Mouse (Mus musculus): Measurements from ENCODE around the gene Pla2g2c. TPM values are rescaled to one million over a fixed set of nuclear protein-coding genes. Genes with fewer than 3 reads are reported as not detected.

The Pla2g2c gene
- polyA plus RNA-seq, 1 experiment, result not detected

GRCm38 (mm10) chr4:138755983-138756382, 31.4 kb downstream of the Pla2g2c start:
- no peak for TF ChIP-seq GATA1 (IDR thresholded peaks at IDR 0.05; ENCODE audit: low read length)

GRCm38 (mm10) chr4:138757416-138757815, 32.8 kb downstream of the Pla2g2c start, which contains the start of gene Pla2g2f:
Gene Pla2g2f, minus strand, starts transcription at chr4:138757626.
- TF ChIP-seq GATA1 (IDR thresholded peaks at IDR 0.05; ENCODE audit: low read length), result no peak

- no peak for TF ChIP-seq GATA1 (IDR thresholded peaks at IDR 0.05; ENCODE audit: low read length)
Observed at GRCm38 (mm10) chr4:138762266-138762665, 37.7 kb downstream of the Pla2g2c start.

- no peak for TF ChIP-seq GATA1 (IDR thresholded peaks at IDR 0.05; ENCODE audit: low read length)
Observed at GRCm38 (mm10) chr4:138771970-138772369, 47.4 kb downstream of the Pla2g2c start.

- no peak for TF ChIP-seq GATA1 (IDR thresholded peaks at IDR 0.05; ENCODE audit: low read length)
Observed at GRCm38 (mm10) chr4:138772386-138772785, 47.8 kb downstream of the Pla2g2c start.

GRCm38 (mm10) chr4:138775435-138775834, 50.8 kb downstream of the Pla2g2c start, which contains the start of gene Pla2g2d:
Gene Pla2g2d, plus strand, starts transcription at chr4:138775735.
- TF ChIP-seq GATA1 (IDR thresholded peaks at IDR 0.05; ENCODE audit: low read length), result no peak

GRCm38 (mm10) chr4:138777417-138778407, 53.1 kb downstream of the Pla2g2c start:
- no peak for TF ChIP-seq GATA1 (IDR thresholded peaks at IDR 0.05; ENCODE audit: low read length)

GRCm38 (mm10) chr4:138780300-138780699, 55.7 kb downstream of the Pla2g2c start:
- TF ChIP-seq GATA1 (IDR thresholded peaks at IDR 0.05; ENCODE audit: low read length), result no peak

GRCm38 (mm10) chr4:138782098-138782497, 57.5 kb downstream of the Pla2g2c start:
- no peak for TF ChIP-seq GATA1 (IDR thresholded peaks at IDR 0.05; ENCODE audit: low read length)

- no peak for TF ChIP-seq GATA1 (IDR thresholded peaks at IDR 0.05; ENCODE audit: low read length)
Observed at GRCm38 (mm10) chr4:138785721-138786120, 61.1 kb downstream of the Pla2g2c start.

GRCm38 (mm10) chr4:138786141-138786540, 61.5 kb downstream of the Pla2g2c start:
- no peak for TF ChIP-seq GATA1 (IDR thresholded peaks at IDR 0.05; ENCODE audit: low read length)

- no peak for TF ChIP-seq GATA1 (IDR thresholded peaks at IDR 0.05; ENCODE audit: low read length)
Observed at GRCm38 (mm10) chr4:138788381-138788780, 63.8 kb downstream of the Pla2g2c start.

- no peak for TF ChIP-seq GATA1 (IDR thresholded peaks at IDR 0.05; ENCODE audit: low read length)
Observed at GRCm38 (mm10) chr4:138791452-138791851, 66.9 kb downstream of the Pla2g2c start.

GRCm38 (mm10) chr4:138792599-138792998, 68.0 kb downstream of the Pla2g2c start:
- no peak for TF ChIP-seq GATA1 (IDR thresholded peaks at IDR 0.05; ENCODE audit: low read length)

- TF ChIP-seq GATA1 (IDR thresholded peaks at IDR 0.05; ENCODE audit: low read length), result no peak
Observed at GRCm38 (mm10) chr4:138793276-138793675, 68.7 kb downstream of the Pla2g2c start.

GRCm38 (mm10) chr4:138794344-138794743, 69.8 kb downstream of the Pla2g2c start:
- TF ChIP-seq GATA1 (IDR thresholded peaks at IDR 0.05; ENCODE audit: low read length), result no peak

Other genes with a start within 250 kb of the Pla2g2c start
- gene Vwa5b1, start 88.9 kb upstream of the Pla2g2c start, polyA plus RNA-seq (2012), result not detected in 2 replicates
- not detected in 2 replicates for gene Ubxn10, start 12.4 kb downstream of the Pla2g2c start, polyA plus RNA-seq (2012)
- not detected in 2 replicates for gene Pla2g2f, start 32.8 kb downstream of the Pla2g2c start, polyA plus RNA-seq (2012)
- gene Pla2g2d, start 50.9 kb downstream of the Pla2g2c start, polyA plus RNA-seq (2012), result not detected in 2 replicates
- gene Pla2g5, start 138.7 kb downstream of the Pla2g2c start, polyA plus RNA-seq (2012), result 5.0 and 7.2 TPM in 2 replicates
- not detected in 2 replicates for gene Gm13030, start 149.2 kb downstream of the Pla2g2c start, polyA plus RNA-seq (2012)
- gene Pla2g2e, start 153.2 kb downstream of the Pla2g2c start, polyA plus RNA-seq (2012), result not detected in 2 replicates
- 15.5 and 16.5 TPM in 2 replicates for gene Otud3, start 189.2 kb downstream of the Pla2g2c start, polyA plus RNA-seq (2012)
- gene Rnf186, start 242.3 kb downstream of the Pla2g2c start, polyA plus RNA-seq (2012), result not detected in 2 replicates
- 16.4 and 20.4 TPM in 2 replicates for gene Tmco4, start 248.1 kb downstream of the Pla2g2c start, polyA plus RNA-seq (2012)